Mouse (Mus musculus) embryo, embryonic 10 days (tissue): ENCODE measurements at regions not wholly inside any gene's neighbourhood (a gene's known extent, or its start where the extent isn't known, plus 50 kb on each side); places are given as distances from the start of the nearest gene placed in this dataset.
"Not testable (repeated sequence)": the region's sequence is repeated elsewhere in the genome, so short reads cannot be mapped to it uniquely, and the experiment has no call there.

ENCODE experiments used
- DNase-seq: peaks from one replicate; pipeline ENCODE4 v3.0.0-alpha.2; 2015; ENCODE audit warnings: low spot score

DNA sequence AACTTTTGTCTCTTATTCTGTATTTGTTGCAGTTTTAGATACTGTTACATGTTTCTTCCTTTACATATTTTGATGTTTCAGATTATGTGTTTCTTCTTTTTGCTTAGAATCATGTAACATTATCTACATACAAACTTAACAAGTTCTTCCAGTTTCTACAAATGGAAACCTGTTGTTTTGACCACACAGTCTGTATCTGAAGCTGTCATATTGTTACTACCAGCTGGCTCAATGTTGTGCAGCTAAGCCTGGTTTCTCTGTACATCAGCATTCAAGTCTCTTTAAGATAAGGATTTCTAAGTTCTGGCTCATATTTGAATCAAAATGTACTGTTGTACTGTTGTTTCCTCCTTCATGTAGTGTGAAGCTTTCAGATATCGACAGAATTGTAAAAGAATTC is 65.4 kb upstream of the Vps41 start:
- DNase-seq: no peak

DNA sequence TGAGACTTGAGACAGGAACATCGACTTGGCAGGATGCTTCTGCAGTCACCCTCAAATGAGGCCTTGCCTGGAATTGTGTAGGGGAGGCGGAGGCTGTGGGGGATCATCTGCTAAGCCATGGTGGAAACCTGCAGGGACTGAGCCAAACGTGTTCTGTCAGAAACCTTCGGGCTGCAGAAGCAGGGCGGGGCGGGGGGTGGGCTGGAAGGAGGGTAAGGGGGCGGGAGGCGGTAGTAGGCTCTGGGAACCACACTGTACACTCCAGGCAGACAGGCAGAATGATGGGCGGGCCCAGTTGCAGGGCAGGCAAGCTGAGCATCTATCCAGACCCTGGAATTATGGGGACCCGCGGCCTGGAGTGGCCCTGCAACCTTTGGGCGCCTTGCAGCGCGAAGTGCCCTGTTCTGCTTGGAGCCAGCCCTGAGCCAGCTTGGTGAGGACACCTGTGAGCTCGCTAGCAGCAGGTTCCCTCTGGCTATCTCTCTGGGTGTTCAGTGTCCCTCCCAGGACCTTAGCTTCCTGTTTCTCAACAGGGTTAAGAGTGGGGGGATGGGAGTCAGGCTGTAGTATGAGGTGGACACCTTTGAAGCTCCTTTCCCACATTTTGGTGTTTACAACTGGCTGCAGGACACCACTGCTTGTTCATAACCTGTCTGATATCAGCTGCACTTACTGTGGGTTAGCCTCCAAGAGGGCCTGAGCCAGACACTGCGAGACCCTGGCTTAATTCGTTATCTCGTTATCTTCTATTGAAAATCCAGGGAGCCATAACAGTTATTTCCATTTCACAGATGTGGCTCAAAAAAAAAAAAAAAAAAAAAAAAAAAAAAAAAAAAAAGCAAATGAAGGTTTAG is 102.1 kb upstream of the Vps41 start:
- peak; percentile 45 for DNase-seq

DNA sequence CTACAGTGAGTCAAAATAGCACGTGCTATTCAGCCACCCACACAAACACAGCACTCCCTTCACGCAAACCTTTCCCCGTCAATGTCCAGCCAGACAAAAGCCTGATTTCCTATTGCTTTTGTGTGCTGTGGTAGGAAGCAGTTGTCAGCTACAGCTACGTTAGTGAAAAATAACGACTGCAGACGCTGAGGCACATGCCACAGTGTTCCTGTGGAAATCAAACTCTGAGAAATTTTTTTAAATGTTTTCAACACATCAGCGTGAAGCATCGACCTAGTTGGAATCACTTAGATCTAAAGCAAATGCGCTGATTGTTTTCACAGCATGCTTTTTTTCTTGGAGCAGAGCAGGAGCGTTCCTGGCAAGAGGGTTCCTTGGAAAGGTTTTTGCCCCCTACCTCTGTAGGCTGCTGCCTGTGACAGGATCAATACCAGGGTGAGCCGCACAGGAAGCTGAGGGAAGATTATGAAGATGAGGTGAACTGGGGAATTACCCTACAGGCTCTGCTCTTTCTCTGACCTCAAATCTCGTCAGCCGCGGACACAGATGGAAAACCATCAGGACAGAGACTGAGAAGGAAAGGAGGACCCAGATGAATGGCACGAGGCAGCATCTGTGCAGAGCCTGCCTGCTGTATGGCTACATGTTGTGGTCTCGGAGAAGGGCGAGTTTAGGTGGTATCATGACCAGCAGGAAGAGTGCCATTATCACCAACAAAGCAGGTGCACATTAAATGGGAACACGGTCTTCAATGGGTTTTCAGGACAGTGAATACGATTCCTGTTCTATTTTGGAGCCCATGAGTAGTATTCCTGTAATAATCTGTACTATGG is 136.2 kb upstream of the Vps41 start:
- no peak for DNase-seq

DNA sequence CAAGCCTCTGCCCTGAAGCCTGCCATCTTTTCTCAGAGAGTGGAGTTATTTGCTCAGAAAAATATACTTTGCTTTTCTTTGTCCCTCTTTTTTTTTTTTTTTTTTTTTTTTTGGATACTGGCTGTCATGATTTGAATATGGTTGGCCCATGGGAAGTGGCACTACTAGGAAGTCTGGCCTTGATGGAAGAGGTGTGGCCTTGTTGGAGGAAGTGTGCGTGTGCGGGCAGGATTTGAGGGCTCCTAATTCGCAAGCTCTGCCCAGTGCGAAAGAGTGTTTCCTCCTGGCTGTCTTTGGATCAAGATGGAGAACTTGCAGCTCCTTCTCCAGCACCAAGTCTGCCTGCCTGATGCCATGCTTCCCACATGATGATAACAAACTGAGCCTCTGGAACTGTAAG is 141.1 kb upstream of the Vps41 start:
- no peak for DNase-seq

DNA sequence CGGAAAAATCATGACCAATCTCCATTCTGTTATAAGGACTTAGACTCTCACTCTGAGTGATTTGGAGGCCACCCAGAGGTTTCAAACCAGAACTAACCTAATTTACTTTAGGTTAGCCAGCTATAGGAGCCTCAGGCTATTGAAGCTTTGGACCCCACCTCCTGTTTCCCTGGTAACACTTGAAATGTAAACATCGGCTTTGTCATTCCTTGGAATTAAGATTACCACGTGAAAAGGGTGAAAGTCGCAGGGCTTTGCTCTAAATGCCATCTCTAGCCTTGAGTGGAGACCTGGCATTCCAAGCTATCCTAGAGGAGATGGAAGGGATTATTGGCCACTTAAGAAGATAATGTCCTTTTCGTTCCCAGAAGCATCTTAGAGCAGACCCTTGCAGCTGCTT is 141.5 kb upstream of the Vps41 start:
- peak; percentile 72 for DNase-seq

DNA sequence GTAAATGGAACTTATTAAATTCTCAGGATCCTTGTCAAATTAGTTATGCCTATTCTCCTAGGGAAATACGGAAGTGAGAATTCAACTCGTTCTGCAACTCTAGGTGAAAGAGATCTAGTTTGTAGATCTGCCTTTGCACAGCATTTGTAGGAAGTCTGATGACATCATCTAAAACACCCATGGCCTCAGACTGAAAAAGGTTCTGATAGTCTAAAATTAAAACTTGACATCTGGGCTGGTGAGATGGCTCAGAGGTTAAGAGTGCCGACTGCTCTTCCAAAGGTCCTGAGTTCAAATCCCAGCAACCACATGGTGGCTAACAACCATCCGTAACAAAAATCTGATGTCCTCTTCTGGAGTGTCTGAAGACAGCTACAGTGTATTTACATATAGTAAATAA is 144.5 kb upstream of the Pou6f2 start:
- not testable (repeated sequence) for DNase-seq

DNA sequence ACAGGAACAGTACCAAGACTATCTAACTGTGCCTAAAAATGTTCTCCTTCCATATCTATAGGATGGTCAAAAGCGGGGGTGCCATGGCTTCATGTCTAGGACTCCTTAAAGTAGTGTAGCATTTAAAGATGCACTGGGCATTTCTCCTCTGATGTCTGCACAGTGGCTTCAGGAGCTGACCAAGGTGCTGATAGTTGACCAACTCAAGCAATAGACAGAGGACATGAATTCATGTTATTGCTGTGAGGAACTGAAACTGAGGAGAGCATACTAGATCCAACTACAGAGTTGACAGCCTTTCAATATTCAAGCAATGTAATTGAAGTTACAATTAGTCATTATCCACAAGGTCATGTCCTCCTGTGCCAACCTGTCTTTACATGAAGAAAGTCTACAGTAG is 133.0 kb upstream of the Pou6f2 start:
- DNase-seq: peak; percentile 66

DNA sequence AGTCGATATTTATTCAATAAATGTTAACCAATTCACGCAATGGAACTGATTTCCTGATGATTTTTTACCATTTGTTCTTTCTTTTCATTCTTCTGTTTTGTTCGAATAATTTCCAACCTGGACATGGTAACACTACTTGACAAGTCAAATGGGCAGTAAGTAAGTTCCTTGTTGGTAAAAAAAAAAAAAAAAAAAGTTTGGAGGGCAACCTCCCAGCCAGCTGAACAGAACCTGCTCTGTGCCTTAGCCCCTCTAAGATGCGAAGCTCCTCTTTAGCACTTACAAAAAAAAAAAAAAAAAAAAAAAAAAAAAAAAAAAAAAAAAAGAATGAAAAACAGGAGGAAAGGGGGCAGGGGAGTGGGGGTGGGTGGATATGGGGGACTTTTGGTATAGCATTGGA is 100.7 kb upstream of the Pou6f2 start:
- no peak for DNase-seq

DNA sequence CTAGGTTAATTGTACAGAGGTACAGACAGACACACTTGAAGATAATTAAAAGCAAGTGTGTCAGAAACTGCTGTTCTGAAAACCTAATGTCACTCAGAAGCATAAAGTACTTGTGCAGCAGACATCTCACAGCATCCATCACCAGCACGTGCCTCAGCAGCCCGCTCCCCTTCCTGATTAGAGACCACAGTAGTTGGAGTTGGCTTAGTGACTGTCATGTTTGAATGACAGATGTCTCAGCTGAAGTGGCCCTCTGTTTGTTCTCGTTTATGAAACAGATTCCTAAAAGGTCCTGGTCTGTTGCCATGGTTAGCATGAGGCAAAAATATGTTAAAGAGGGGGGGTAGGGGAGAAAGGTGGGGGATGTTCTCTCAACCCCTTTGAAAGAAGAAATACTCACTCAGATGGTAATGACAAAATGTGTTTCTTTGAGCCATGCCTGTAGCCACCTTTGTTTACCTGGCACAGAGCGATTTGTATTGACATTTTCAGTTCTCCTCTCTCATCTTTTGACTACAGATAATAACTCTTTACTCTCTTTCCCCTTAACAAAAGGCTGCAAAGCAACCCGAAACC is 100.2 kb upstream of the Pou6f2 start:
- DNase-seq: peak; percentile 58

DNA sequence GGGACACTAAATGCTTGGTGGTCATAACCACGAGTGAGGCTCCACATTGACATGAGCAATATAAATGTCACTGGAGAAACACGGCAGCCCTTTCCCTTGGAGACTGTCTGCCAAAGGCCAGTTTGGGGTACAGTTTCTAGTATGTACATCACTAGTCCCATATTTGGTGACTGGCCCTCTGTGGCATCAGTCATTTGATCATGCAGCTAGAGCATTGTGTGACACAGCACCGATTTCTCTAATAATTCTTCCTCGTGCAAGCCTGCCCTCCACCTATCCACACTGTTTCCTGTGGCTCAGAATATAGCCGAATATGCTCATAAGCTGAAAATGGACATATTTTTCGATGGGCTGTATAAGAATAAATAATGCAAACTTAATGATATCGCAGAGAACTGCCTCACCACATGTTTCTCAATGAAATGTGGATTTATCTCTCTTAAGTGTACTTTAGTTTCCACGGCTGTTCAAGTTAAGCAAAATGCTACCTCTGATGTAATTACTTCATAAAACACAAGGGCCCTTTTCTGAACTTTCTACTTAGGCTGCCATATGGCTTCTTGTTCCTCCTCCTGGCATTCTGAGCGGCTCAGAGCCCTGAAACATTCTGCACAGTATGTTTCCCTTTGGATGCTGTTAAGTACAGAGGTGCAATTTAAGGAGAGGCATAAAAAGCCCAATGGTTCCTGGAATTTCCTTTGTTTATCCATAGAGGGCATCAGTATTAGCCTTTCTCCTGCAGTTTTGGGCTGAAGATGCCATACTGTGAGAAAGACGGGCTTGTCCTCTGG is 97.7 kb upstream of the Pou6f2 start:
- no peak for DNase-seq

DNA sequence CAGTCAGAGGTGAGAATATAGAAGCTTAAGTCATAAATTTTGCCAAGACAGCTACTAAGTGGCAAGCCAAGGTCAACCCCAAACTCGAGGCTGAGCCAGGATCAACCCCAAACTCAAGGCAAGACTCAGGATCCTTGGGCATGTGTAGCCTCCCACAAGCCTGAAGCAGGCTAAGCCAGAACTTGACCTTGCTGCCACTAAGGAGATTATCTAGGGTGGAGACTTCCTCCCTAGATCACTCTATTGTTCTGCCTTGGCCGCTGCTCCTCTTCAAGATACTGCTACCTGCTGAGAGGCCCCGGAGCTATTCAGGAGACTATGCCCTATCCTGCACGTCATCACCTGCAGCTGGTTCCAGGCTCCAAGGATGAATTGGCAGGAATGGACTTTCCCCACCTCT is 88.3 kb upstream of the Pou6f2 start:
- not testable (repeated sequence) for DNase-seq

DNA sequence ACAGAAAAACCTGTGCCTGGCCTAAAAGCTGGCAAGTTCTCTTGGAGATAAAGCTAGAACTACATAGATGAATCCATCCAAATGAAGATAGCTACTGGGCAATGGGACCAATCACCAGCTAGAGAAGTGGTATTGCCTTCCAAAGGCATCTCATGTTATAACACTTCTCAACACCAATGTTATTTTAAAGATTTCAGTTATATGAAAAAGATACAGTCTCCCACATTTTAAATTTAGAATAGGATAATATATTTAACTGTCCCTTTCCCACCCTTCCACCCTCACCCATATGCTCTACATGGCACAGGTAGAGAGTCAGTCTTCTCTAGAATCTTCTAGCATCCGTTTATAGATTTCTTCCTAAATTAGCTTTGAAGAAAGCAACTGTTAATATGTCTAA is 87.6 kb upstream of the Pou6f2 start:
- no peak for DNase-seq

DNA sequence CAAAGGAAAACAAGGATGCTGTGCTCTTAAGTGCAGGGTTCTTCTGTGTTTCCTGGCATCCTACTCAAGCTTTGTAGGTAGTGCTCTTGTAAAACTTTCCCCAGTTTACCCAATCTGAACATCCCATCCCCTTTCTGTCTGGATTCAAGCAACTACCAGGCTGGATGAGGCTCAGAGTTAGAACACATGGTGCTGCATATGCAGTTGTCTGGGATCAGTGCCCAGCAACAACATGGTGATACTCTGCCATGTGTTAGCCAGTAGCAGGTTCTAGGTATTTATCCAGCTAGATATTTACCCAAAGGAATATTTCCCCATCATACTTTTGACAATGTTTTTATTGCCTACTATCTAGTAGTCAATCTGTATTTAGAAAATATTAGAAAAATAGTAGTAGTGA is 78.8 kb upstream of the Pou6f2 start:
- no peak for DNase-seq

DNA sequence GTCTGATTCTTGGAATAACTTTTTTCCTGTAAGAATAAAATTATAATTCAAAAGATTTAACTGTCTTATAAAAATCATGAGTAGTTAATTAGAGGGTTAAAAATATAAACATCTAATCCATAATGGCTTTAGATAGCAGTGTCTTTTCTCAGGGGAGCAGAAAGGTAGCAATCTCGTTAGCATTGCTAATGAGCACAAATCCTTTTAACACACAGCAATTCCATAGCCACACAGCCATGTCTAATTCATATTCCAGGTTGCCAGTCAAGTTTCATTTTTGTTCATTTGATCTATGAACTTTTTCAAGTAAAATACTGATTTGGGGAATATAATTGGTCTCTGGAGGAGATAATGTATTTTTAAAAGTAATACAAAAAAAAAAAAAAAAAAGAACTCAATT is 74.0 kb upstream of the Pou6f2 start:
- DNase-seq: no peak

DNA sequence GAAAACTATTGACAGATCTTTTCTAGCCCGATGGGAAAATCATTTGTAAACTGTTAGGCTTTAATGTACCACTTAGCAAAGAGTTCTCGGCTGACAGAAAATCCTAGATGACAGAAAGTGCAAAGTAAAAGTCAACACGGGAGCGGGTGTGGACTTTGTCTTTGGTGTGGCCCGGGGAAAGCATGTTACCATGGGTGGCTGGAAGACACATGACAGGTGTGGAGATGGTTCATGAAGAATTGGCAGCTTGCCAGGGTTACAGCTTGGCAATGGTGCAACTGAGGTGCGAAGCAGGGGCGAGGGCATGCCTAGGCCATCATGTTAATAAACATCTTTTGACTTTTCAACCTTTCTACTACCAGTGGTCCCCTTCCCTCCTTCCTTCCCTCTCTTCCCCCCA is 68.4 kb upstream of the Pou6f2 start:
- DNase-seq: no peak

DNA sequence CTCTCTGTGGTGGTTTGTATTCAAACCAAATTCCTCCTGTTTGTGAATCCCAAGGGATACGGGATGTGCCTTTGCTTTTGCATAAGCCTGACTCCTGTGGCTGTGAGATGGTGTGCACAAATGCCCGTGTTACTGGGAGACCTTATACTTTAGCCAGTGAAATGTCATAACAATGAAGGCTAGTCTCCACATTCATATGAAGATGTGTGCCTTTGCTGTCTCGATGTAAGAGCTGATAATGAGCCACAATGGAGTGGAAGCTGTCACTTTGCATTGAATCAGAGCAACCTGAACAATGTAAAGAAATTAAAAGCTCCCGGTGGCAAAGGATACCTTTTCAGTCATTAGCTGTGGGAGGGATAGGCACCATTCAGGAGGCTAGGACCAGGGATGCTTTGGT is 64.7 kb upstream of the Pou6f2 start:
- no peak for DNase-seq

DNA sequence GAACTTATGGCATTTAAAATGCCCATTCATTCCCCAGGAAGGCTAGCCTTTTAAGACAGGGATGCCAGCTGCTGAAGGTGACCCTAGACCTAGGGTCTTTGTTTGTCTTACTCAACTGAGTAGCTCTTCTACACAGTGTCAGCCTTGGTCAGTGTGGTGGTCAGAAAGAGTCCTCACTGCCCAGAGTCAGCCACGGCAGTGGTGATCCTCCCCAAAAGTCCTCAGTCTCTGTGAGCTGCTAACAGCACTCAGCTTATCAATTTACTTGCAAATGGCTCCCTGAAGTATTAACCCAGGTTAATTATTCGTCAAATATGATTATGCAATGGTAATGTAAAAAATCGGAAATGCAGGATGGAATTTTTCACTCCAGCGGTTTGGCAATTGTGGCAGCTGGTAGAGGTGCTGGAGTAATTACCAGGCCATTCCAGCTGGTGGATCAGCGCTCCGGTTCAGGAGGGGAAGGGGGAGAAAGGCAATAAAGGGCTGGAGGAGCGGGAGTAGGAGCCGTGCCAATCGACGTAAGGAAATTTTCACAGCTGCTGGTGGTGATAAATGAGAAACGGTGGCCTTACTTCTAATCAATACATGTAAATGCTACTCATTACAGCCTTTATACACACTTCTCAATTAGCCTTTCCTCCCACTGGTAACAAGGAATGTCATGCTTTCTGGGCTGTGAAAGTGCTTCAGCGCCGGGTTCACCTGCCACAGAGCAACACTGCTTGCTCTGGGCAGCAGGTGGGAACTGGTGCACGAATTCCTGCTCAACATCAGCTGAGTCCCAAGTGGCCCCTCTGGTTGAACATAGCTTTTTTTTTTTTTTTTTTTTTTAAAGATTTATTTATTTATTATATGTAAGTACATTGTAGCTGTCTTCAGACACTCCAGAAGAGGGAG is 60.1 kb upstream of the Pou6f2 start:
- peak; percentile 17 for DNase-seq
